Mouse (Mus musculus) brown adipose tissue, adult 24 weeks (tissue): ENCODE measurements around the gene Etnk2. TPM values are rescaled to one million over a fixed set of nuclear protein-coding genes. Genes with fewer than 3 reads are reported as not detected.
A peak's percentile ranks its signal among the peaks of the same experiment; 100 is the strongest.

ENCODE experiments used
- H3K27ac ChIP-seq: fragments of 200-500 bp; replicated peaks from 2 replicates; pipeline ENCODE4 v1.5.1; 2012; ENCODE audit warnings: low read depth, mild to moderate bottlenecking, low read length
- H3K4me1 ChIP-seq: fragments of 200-500 bp; 2 replicates; pipeline ENCODE4 v1.6.1; 2012; ENCODE audit warnings: low read length, mixed read lengths; ENCODE audit not compliant: control insufficient read depth, insufficient read depth, insufficient read length
- H3K4me3 ChIP-seq: fragments of 200-500 bp; 2 replicates; pipeline ENCODE4 v1.5.1; 2012; ENCODE audit warnings: low read depth, mild to moderate bottlenecking, low read length, moderate library complexity; ENCODE audit not compliant: insufficient read depth
- polyA plus RNA-seq: library from polyadenylated mRNA; stranded (reverse); fragments of >200 nt; gene quantifications from 2 replicates; pipeline ENCODE4 v1.2.4, GENCODE M21; 2012; ENCODE audit not compliant: missing spikeins, insufficient read depth, insufficient read length

Etnk2 gene
- polyA plus RNA-seq, 1 experiment: not detected

DNA sequence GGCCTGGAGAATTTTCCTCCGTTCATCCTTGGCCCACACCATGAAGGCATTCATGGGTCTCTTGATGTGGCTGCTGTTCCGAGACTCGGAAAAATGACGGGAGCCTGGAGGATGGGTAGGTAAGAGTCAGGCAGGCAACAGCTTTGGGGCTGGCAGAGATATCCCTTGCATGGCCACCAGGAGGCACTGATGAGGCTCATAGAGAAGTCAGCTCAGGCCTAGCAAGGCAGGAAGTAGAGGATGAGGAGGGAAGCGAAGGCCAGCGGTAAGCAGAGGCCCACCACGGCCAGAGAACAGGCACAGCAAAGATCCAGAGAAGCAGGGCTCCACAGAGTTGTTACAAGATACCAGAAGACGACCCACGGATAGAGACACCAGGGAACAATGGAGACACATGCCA, 22.1 kb downstream of the Etnk2 start:
- no peak overlapping the region for H3K4me3 ChIP-seq
- no peak overlapping the region for H3K27ac ChIP-seq
- H3K4me1 ChIP-seq: no peaks in the 10 kb centered on the region; the same call in 1 of the 2 replicates

DNA sequence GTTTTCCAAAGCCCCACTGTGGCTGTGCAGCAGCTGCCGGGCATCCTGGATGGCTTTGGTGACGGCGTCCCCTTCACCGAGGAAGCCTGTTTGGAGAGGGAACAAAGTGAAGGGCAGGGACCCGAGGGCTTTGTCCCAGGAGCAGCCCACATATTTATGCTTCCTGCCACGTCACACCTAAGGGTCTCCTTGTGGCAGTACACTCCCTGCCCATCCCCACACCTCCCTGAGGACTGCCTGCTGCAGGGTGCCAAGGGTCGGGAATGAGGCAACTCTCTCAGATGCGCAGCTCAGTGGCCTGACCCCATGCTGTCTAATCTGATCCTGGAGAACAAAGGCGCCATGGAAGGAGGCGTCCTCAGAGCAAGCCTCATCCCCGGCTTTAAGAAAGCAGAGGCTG, 22.8 kb downstream of the Etnk2 start:
- H3K27ac ChIP-seq: no peak overlapping the region
- H3K4me3 ChIP-seq: no peak overlapping the region
- no peaks in the 10 kb centered on the region; the same call in 1 of the 2 replicates for H3K4me1 ChIP-seq

DNA sequence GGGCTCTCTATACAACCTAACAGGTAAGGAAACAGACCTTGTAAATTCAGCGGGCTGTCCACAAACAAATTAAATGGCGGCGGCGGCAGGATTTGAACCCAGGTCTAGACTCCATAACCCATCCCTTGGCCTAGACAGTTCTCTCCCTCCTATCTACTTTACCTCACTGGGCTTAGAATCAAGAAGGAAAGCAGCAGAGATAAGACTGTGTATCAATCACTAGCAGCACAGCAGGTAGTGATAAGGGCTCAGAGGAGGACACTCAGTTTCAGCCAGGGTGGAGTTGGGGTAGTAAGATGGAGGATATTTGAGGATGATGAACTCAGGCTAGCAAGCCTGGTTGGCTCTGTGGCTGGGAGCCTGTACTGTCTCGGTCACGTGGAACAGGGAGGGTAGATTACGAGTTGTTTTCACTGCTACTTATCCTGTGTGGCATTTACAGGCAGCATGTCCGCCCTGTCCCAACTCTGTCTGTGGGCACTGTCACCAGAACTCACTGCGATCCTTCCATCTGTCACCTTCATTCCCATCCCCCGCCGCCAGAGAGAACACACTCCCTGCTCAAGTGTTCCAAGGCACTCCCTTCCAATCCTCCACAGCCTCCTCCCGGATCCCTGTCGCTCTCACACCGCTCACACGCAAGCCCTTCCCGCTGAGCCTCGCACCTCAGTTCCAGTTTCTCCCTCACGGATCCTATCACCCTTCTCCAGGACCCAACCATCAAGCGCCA, 24.3 kb downstream of the Etnk2 start:
- H3K27ac ChIP-seq: no peak overlapping the region
- no peak overlapping the region for H3K4me3 ChIP-seq
- no peaks in the 10 kb centered on the region; the same call in 1 of the 2 replicates for H3K4me1 ChIP-seq

DNA sequence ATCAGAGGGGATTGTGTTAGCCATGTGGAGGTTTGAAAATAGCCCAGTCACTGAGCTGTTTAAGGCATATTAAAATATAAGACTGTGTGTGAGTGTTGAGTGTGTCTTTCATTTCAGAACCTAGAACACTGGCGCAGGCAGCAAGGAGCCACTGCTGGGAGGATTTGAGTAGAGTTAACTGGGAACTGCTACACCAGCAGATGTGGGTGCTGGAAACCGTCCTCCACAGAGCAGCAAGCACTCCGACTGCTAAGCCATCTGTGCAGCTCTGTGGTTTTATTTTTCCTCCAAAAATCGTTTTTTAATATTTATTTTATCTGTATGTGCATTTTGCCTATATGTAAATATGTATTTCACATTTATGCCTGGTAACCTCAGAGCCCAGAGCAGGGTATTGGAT, 31.3 kb downstream of the Etnk2 start:
- Histone ChIP-seq H3K27ac (no peak overlapping the region), H3K4me1 (peaks cover 20% of the 10 kb centered on the region), H3K4me3 (no peak overlapping the region)

DNA sequence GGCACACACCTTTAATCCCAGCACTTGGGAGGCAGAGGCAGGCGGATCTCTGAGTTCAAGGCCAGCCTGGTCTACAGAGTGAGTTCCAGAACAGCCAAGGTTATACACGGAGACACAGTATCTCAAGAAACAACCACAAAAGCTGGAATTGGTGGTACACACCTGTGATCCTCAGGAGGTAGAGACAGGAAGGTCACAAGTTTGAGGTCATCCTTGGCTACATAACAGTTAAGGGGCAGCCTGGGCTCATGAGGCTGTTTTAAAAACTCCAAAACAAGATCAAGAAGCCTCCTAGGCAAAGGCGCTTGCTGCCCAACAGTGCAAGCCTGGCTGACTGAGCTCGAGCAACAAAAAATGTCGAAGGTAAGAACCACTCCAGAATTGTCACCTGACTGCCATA, 33.3 kb downstream of the Etnk2 start:
- Histone ChIP-seq H3K4me1 (peaks cover 32% of the 10 kb centered on the region), H3K4me3 (no peak overlapping the region), H3K27ac (no peak overlapping the region)

DNA sequence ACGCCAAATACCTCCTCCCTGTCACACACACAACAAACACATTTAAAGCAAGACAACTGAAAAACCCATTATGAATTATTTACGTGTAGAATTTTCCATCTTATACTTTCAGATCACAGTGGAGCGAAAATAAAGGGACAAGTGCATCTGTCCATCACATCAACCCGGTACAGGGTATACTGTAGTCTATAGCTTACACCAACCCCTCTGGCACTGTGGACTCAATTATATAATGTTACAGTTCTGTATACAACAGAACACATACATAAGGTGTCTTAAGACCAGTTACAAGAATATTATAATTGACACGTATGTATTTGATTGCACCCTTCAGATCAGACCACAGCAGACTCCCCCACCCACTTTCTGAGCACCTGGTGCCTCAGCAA, 33.7 kb downstream of the Etnk2 start:
- Histone ChIP-seq H3K4me1 (peaks cover 32% of the 10 kb centered on the region), H3K27ac (0 out of 2 replicates have a peak overlapping the region, but pooled peaks have one; percentile 36), H3K4me3 (no peak overlapping the region)

DNA sequence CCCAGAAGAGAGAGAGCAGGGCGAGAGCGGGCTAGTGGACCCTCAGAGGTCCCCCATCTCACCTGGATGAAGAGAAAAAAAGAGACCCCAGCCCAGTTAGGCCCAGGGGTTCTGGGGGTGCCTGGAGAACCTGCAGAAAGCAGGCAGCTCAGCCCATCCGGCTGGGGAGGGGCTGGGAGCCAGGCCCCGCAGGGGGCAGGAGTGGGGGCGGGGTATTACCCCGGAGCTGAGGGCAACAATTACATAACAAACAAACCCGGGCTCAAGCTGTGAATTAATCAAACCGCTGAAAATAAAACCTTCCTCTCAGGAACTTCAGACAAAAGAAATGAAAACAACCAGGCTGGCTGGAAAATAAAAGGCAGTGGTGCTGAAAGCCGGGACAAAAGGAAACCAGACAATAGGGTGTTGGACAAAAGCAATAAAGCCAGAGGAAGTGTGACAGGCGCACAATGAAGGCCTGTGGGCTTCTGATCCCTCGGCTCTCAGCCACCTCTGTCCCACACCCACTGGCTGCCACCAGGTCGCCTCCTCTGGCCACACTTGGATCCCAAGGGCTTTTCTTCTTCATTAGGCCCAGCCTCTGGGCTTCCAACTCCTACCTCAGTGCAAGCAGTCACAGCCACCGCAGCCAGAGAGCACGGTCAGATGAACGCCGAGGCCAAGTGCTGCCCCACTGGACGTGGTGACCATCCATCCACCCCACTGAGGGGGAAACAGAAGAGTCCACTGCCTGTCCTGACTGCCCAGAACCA, 34.3 kb downstream of the Etnk2 start:
- Histone ChIP-seq H3K4me3 (no peak overlapping the region), H3K4me1 (peaks cover 32% of the 10 kb centered on the region), H3K27ac (peak overlapping the region; percentile 55)

DNA sequence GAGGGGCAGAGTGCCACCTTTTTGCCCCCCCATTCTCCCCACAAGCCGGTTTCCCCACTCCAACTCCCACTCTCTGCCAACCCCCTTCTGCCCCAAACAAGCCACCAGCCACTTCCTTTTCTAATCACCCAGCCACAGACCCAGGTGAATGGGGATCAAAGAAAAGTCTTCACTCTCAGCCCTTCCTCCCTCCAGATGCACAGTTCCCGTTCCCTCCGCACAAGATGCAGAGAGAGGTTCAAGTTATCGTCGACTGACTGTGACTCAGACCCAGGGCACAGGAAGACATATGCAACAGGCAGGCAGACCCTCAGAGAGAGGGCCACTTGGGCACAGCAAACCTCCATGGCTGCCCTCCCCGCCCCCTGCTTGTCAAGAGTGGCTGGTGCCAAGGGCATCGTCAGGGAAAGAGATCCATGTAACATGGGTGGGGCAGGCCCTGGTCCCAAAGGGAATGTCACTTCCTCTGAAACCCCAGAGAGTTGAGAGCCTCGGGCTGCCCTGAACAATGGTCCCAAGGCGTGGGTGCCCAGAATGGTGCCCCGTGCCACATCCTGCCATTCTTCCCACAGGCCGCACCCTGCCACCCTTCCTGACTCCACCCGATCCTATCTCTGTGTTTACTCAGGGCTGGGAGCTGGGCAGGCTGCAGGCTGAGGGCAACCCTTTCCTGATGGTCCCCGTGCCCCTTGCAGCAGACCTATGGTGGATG, 36.8 kb downstream of the Etnk2 start:
- Histone ChIP-seq H3K4me1 (peaks cover 32% of the 10 kb centered on the region), H3K4me3 (no peak overlapping the region), H3K27ac (peak overlapping the region; percentile 11; the same call in 1 of the 2 replicates)

DNA sequence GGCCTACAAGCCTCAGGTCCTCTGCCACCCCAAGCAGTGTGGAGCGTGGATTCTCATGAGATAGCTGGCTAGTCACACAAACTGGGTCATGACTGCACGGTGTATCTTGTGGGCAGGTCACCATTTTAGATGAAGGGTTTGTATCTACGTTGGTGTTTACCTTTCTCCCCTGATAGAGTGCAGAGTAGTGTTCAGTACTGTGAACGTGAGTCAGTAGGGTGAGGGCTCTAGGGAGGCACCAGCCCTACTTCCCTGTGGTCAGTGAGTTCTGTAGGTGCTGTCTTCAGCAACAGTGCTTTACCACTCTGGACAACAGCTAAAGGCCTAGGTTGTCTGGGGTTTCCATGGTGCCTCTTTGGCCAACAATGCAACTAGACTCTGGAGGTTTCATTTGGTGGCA, 40.6 kb downstream of the Etnk2 start:
- Histone ChIP-seq H3K4me3 (no peak overlapping the region), H3K27ac (no peak overlapping the region), H3K4me1 (peaks cover 26% of the 10 kb centered on the region)

DNA sequence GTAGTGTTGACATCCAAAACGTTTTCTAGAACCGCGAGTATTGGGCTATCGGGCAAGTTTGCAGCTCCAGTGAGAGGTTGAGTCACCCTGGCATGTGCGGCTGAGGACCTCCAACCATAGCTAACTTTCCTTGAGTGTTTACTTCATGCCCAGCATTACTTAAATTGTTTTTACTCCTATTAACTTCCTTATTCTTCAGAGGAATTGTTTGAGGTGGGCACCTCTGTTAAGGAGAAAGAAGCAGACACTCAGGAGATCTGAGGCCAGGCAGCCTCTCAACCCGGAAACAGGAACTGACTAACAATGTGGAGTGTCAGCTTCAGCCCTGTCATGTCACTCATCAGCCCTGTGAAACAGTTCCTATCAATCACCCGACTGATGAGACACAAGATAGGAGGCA, 43.2 kb downstream of the Etnk2 start:
- Histone ChIP-seq H3K4me3 (no peak overlapping the region), H3K27ac (peak overlapping the region; percentile 26; the same call in 1 of the 2 replicates), H3K4me1 (peaks cover 13% of the 10 kb centered on the region)

DNA sequence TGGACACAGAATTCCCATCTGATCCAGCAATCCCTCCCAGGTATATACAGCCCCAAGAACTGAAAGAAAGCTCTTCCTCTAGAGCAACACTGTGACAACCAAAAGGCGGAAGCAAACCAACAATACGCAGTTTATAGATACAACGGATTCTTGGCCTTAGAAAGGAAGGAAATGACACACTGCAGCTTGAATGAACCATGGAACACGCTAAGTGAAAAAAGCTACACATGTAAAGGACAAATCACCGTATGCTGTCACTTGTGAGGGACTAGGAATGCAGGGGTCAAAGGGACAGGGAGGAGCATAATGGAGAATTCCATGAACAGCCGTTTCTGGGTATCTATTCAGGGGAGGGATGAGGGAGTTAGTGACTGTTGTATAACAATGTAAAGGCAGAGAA, 44.1 kb downstream of the Etnk2 start:
- H3K4me3 ChIP-seq: no peak overlapping the region
- peak overlapping the region; percentile 26 for H3K27ac ChIP-seq
- peaks cover 18% of the 10 kb centered on the region for H3K4me1 ChIP-seq

DNA sequence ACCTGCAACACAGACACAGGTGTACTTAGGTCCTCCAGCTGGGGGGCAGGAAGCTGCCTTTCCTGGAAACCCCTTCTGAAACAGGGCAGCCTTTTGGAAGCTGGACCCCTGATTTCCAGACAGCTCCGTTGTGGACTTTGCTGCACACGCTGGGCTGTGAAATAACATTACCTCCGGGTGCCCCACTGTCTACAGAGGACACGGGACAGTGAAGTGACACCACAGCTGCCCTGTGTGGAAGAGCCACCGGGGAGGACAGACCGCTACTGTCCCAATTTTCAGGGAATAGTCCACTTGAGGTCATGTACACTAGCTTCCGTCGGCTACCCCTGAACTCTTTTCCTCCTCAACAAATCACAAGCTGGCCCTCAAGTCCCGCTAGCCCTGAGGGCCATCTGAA, 44.9 kb downstream of the Etnk2 start:
- H3K27ac ChIP-seq: no peak overlapping the region
- peaks cover 25% of the 10 kb centered on the region for H3K4me1 ChIP-seq
- H3K4me3 ChIP-seq: no peak overlapping the region

DNA sequence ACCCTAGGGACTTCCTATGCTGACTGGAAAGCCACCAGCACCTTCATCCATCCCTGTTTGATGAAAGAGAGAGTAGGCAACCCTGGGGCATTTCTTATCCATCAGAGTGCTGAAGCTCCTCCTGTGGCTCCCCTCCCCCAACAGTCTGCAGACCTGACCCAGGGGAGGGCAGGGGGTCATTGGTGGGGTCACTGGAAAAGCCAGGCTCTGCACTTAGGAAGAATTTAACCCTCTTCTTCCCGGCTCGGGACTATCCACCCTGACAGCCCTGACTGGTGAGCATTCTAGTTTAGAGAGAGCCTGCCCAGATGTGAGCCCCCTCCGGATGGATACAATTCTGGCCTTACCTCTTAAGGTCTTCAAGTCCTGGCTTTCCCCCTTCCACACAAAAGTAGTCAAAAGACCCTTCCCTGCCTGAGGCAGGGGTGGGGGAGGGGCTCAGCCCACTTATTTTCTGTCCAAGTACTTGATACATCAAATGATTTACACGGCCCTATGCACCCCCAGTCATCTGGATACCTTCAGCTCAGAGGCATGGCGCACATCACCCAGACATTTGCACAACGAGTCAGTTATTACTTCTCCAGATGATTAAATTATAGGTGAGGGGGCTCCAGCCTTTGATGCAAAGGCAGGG, 45.6 kb downstream of the Etnk2 start:
- no peak overlapping the region for H3K4me3 ChIP-seq
- no peak overlapping the region for H3K27ac ChIP-seq
- peaks cover 30% of the 10 kb centered on the region for H3K4me1 ChIP-seq

DNA sequence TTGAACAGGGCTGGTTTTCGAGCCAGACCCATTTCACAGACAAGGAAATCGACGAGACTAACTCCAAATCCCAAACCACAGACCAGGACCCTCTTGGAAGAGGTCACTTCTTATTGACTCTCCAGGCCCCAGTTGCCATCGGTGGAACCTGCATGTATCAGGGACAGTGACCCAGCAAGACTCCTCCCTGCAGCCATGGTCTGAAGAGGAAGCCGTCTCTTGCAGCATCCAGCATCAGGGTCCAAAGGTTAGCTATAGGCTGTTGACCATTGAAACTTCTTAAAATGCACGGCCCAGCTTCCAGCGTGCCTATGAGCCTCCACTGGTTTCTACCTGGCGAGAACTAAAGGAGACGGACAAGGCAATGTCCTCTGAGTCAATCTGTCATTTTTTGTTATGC, 46.4 kb downstream of the Etnk2 start:
- Histone ChIP-seq H3K4me3 (no peak overlapping the region), H3K4me1 (peaks cover 32% of the 10 kb centered on the region), H3K27ac (no peak overlapping the region)
